Mouse (Mus musculus) MEL (cell line): Measurements from ENCODE around the gene Aak1.

Source experiments
- CTCF ChIP-seq, 3 experiments: IDR thresholded peaks in 2 of 3; conservative IDR thresholded peaks in 1 of 3; 2 replicates each; pipeline ENCODE4 v1.5.1; 2011 to 2012; ENCODE audit warnings: low read length in 3 of 3, low read depth in 2 of 3, mild to moderate bottlenecking in 2 of 3, improper control_type of control experiment in 1 of 3, inconsistent platforms in 1 of 3, mixed read lengths in 1 of 3, moderate library complexity in 1 of 3; ENCODE audit not compliant: control insufficient read depth in 1 of 3, insufficient read depth in 1 of 3, poor library complexity in 1 of 3, severe bottlenecking in 1 of 3
- ETS1 ChIP-seq: IDR thresholded peaks from 2 replicates; pipeline ENCODE4 v1.6.1; 2012; ENCODE audit warnings: low read depth, mild to moderate bottlenecking, inconsistent platforms, low read length, improper control_type of control experiment, moderate library complexity
- JUND ChIP-seq: IDR thresholded peaks from 2 replicates; pipeline ENCODE4 v1.6.1; 2011; ENCODE audit warnings: low read depth, mild to moderate bottlenecking, improper control_type of control experiment, low read length
- USF1 ChIP-seq: IDR thresholded peaks from 2 replicates; pipeline ENCODE4 v1.6.1; 2014; ENCODE audit warnings: low read depth, mild to moderate bottlenecking, inconsistent platforms, low read length, improper control_type of control experiment, moderate library complexity

DNA sequence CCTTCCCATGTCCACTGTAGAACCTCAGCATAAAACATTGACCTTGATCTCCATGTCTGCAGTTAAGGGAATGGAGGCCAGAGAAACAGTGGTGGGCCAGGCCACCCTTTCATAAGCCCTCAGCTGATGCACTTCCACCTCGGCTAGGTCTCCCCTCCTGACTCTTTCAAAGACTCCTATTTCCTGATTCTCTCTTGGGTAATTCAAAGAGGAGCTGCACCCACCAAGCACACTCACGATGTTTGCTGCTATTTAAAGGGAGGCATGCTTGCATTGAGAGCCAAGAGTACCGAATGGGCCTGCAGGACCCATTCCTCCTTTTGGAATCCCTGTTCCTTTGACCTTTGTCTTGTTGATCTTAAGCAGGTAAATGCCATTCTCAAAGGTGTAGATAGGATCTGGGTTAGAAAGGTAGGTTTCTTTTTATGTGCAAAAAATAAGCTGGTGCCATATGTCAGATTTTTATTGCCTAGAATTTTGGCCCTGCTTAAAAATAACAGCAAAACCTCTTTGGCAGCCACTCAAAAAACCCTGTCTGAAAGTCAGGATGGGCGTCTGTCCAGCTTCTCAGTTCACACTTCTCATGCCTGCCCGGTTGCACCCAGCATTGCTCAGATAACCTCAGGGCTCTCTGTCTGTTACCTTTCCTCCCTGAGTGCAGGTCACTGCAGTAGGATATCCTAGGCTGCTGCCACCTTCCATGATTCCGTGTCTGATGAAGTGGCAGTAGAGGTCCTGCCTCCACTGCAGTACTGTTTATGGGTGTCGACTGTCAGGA lies 68.9 kb downstream of the Aak1 start:
- no peak for TF ChIP-seq USF1
- TF ChIP-seq ETS1, result no peak
- TF ChIP-seq CTCF (IDR thresholded peaks at IDR 0.05 in 2 of 3, conservative IDR thresholded peaks at IDR 0.05 in 1 of 3; ENCODE audit: control insufficient read depth in 1 of 3, insufficient read depth in 1 of 3, low read depth in 2 of 3, low read length in 3 of 3, poor library complexity in 1 of 3, severe bottlenecking in 1 of 3), result no peak
- no peak for TF ChIP-seq JUND
